Mouse (Mus musculus) myocyte (in vitro differentiated cells): ENCODE measurements at regions not wholly inside any gene's neighbourhood (a gene's known extent, or its start where the extent isn't known, plus 50 kb on each side); places are given as distances from the start of the nearest gene placed in this dataset.

Experiments used
- MYOG ChIP-seq, 3 experiments: IDR thresholded peaks; one replicate each; pipeline ENCODE4 v1.6.1; 2011; ENCODE audit warnings: control low read depth in 2 of 3, low read depth in 2 of 3, mild to moderate bottlenecking in 2 of 3; ENCODE audit not compliant: insufficient read length in 2 of 3, control insufficient read depth in 1 of 3, insufficient read depth in 1 of 3
- POLR2A ChIP-seq: IDR thresholded peaks from one replicate; pipeline ENCODE4 v1.6.1; 2011; ENCODE audit warnings: low read depth, mild to moderate bottlenecking, control low read depth, moderate library complexity; ENCODE audit not compliant: insufficient read length
- POLR2AphosphoS2 ChIP-seq: IDR thresholded peaks from one replicate; pipeline ENCODE4 v1.6.1; 2011; ENCODE audit warnings: low read depth, control low read depth; ENCODE audit not compliant: insufficient read length

DNA sequence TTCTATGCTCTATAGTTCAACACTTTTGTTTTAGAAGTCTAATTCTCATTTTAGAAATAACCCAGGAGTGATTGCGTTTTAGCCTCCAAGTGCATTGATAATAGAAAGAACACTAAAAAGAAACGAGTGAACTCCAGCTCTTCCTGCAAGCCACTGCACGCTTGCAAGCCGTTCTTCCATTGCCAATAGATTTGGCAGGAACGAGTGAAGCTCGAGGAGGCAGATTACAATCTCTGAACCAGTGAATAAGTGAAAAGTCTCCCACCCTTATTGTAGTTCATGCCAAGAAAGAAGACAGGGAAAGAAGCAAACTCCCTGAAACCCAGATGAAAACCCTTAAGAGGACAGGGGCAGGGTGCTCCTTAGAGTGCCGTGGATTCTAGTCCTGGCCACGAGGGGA, 167.5 kb downstream of the Cd109 start:
- TF ChIP-seq POLR2A = no peak
- no peak for TF ChIP-seq MYOG (IDR thresholded peaks at IDR 0.05; ENCODE audit: control insufficient read depth in 1 of 3, insufficient read depth in 1 of 3, insufficient read length in 2 of 3, low read depth in 2 of 3)
- TF ChIP-seq POLR2AphosphoS2 = no peak
